Mouse (Mus musculus) left cerebral cortex, adult 6 months (tissue): ENCODE results near the gene Olfr205. TPM values are rescaled to one million over a fixed set of nuclear protein-coding genes. Genes with fewer than 3 reads are reported as not detected.

Experiments used
- long read RNA-seq, 2 experiments: library from polyadenylated mRNA; unstranded; transcript quantifications; one replicate each; pipeline ENCODE4 v2.0.0; 2019 to 2020
- polyA plus RNA-seq: library from polyadenylated mRNA; unstranded; fragments of <200 nt; fragmentation: Nextera tagmentation; gene quantifications from 2 replicates; pipeline ENCODE4 v1.2.3, GENCODE M21; 2021

Olfr205 gene
- polyA plus RNA-seq: not detected in 2 replicates
- long read RNA-seq, experiment 1: 0 reads
- long read RNA-seq, experiment 2: 0 reads

GRCm38 (mm10) chr16:59331038-59331437 is at the start of gene Olfr205:
Gene Olfr205 (minus strand): TSS chr16:59331138.

GRCm38 (mm10) chr16:59363893-59364292 is 33.0 kb upstream of the Olfr205 start, which contains the start of gene Olfr209:
Gene Olfr209 (minus strand): TSS chr16:59363993.

GRCm38 (mm10) chr16:59349146-59349545 is 18.2 kb upstream of the Olfr205 start, which contains the start of gene Olfr206:
Gene Olfr206 (minus strand): TSS chr16:59349246.

GRCm38 (mm10) chr16:59318148-59318547 is 12.8 kb downstream of the Olfr205 start, which contains the start of gene Olfr204:
Gene Olfr204 (minus strand): TSS chr16:59318248.

GRCm38 (mm10) chr16:59298581-59298980 is 32.4 kb downstream of the Olfr205 start, which contains the start of gene Olfr203:
Gene Olfr203 (plus strand): TSS chr16:59298881.

GRCm38 (mm10) chr16:59286693-59287092 is 44.2 kb downstream of the Olfr205 start, which contains the start of gene Olfr202:
Gene Olfr202 (minus strand): TSS chr16:59286793.

Other genes with a start within 250 kb of the Olfr205 start
- gene Olfr191, start 241.3 kb downstream of the Olfr205 start, polyA plus RNA-seq: not detected in 2 replicates
- not detected in 2 replicates for gene Olfr193, start 219.3 kb downstream of the Olfr205 start, polyA plus RNA-seq
- gene Olfr194, start 210.1 kb downstream of the Olfr205 start, polyA plus RNA-seq: not detected in 2 replicates
- gene Olfr195, start 184.1 kb downstream of the Olfr205 start, polyA plus RNA-seq: not detected in 2 replicates
- gene Olfr196, start 160.7 kb downstream of the Olfr205 start, polyA plus RNA-seq: not detected in 2 replicates
- not detected in 2 replicates for gene Olfr198, start 127.6 kb downstream of the Olfr205 start, polyA plus RNA-seq
- gene Olfr199, start 111.4 kb downstream of the Olfr205 start, polyA plus RNA-seq: not detected in 2 replicates
- not detected in 2 replicates for gene Olfr201, start 58.5 kb downstream of the Olfr205 start, polyA plus RNA-seq
- gene Olfr202, start 44.3 kb downstream of the Olfr205 start, polyA plus RNA-seq: not detected in 2 replicates
- gene Olfr203, start 32.3 kb downstream of the Olfr205 start, polyA plus RNA-seq: not detected in 2 replicates
- gene Olfr204, start 12.9 kb downstream of the Olfr205 start, polyA plus RNA-seq: not detected in 2 replicates
- gene Olfr206, start 18.1 kb upstream of the Olfr205 start, polyA plus RNA-seq: not detected in 2 replicates
- gene Olfr209, start 32.9 kb upstream of the Olfr205 start, polyA plus RNA-seq: not detected in 2 replicates
- gene Gabrr3, start 76.2 kb upstream of the Olfr205 start, polyA plus RNA-seq: not detected in 2 replicates
- 11.1 and 11.9 TPM in 2 replicates for gene Riox2, start 140.6 kb upstream of the Olfr205 start, polyA plus RNA-seq